Mouse (Mus musculus) CD4-positive naive resting alpha-beta T cell, adult 57 days (primary cell): ENCODE measurements around the gene Zfp383. TPM values are rescaled to one million over a fixed set of nuclear protein-coding genes. Genes with fewer than 3 reads are reported as not detected.

Source experiments
- total RNA-seq: library from RNA; stranded (reverse); gene quantifications from one replicate; pipeline ENCODE4 v1.2.4, GENCODE M21; 2023

Zfp383 gene
- 3.7 TPM for total RNA-seq

DNA sequence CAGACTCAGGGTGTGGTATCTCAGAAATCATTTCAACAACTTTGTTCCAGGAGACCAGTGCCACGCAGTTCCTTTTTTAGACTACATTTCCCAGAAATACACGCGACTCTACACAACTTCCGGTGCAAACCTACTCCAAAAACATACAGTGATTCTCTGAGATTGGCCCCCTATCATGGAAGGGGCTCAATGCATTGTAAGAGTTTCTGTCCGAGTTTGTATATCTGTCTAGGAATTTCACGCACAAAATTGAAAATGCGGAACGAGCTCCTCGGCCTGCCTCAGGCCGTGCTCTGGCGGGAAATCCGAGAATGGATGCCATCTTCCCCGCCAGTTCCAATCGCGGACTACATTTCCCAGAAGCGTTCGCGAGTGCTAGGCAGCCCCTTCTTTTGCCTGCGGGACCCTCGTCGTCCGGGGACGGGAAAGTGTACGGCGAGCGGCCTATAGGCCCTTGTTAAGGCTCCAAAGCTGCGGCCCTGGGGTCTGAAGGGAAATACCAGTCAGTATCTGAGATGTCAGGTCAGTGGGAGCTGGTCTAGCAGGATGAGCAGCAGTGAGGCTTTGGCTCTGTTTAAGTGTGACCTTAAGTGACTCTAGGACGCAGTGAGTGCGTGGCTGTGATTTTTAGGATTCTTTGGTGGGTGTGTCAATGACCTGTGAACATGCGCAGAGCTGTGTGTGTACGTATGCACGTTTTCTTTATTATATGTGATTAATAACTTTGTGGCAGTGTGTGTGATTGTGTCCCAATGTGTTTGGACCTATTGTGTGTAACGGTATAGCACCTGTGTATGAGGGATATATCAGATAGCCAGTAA is at the start of gene Zfp383:
Gene Zfp383, plus strand, starts transcription at position 94 of the 821 bp plus-strand sequence.

DNA sequence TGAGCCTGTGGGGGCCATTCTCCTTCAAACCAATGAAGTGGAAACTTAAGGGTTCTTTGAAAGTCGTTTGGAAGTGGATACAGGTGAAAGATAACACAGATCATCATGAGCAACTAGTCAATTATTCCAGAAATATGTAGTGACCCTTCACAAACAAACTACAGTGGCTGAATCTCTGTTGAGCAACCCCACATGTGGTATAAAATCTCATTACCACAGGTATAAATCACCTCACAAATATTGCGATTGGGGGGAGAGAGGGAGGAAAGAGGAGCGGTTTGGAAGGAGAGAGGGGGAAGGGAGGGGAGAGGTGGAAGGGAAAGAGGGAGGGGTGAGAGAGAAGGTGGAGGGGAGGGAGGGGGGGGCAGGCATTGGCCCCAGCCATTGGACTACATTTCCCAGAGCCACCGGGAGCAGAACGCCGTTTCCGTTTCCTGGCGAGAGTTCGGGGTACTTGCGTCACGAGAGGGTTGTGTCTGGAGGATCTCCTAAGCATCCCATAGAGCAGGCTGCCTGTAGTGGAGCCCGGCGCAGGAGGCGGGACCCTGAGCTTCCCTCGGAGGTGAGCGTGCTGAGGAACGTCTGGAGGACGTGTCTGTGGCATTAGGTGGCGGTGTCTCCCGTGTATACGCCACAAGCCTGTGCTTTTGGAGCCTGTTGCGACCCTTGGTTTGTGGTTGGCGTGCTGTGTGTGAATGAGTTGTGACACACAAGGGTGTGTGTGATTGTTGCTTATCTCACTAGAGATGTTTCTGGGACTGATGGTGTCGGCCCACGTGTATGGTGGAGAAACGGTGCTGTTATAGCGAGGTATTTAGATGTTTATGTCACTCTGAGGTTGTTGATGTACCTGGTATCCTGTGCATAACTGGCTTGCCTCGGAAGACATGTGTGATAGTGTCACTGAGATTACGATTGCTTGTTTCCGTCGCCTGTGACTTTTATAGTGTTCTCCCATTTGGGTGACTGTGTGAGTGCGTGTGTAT is 48.2 kb upstream of the Zfp383 start, which contains the start of gene Zfp420:
Gene Zfp420, plus strand, starts transcription at position 448 of the 986 bp plus-strand sequence.

DNA sequence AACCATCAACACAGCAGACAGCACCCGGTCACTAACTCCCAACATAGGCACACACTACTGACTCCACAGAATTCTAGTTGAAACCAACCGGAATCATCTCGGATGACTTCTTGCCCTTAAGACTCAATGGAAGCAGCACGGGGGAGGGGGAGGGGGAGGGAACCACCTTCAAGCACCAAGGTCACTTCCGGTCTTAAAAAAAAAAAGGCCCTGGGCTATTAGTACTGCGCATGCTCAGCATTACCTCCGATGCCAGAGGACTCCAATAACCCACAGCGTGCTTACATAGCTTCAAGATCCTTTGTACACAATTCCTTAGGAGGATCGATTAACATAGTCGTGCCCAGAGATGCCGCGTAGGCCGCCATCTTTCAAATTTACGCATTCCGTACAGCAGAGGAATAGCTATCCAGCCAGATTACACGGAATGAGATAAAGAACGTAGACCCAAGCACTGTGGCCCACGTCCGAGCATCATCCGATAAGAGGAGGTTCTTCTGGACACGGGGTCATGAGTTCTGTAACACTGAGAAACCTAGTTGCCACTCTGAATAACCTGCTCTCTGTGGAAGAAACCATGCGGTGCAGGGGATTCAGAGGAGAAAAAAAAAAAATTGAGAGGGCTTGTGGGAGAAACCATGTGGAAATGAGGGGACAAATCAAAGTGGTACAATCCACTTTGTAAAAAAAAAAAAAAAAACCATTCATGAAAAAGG is 1.9 kb upstream of the Zfp383 start, which contains the start of gene Zfp27:
Gene Zfp27, minus strand, starts transcription at position 607 of the 716 bp plus-strand sequence.

DNA sequence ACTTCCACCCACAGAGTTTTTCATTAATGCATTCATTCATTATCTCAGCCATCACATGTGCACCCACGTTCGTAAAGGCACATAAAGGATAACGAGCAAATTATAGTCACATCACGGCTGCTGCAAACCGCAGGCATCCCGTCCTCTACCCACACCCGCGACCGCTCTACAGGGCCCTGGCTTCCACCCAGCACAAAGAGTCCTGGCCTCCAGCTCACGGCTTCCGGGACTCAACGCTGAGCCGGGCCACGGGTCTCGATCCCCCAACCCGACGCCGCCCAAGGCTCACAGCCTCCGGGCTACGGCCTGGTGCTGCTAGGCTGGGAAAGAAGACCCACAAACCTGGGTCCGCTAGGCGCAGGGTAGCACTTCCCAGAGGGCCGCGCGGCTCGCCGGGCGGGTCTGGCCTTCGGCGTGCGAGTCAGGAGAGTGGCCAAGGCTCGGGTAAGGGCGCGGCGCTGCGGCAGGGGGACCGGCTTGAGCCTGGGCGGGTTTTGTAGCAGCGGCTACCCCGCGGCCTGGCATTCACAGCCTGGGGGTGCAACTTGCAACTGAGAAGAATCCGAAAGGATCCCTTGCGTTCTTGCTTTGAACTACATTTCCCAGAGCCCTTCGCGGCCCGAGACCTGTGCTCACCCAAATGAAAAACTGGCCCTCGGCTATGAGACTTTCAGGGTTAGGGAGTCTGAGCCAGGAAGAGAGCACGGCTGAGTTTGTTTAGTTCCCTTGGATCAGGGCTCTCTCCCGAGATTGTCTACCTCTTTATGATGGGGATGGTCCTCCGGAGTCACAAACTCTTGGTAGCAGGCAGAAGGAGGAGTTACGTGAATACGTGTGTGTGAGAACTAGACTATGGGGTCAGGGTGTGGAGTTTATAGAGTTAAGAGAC is 45.7 kb downstream of the Zfp383 start, which contains the start of gene Zfp74:
Gene Zfp74, minus strand, starts transcription at position 577 of the 889 bp plus-strand sequence.

Other genes with a start within 250 kb of the Zfp383 start
- not detected for gene Catsperg2, start 181.2 kb upstream of the Zfp383 start, total RNA-seq
- 19.2 TPM for gene Zfp84, start 139.7 kb upstream of the Zfp383 start, total RNA-seq
- 0.74 TPM for gene Zfp30, start 124.2 kb upstream of the Zfp383 start, total RNA-seq
- gene Zfp790, start 92.1 kb upstream of the Zfp383 start, total RNA-seq, result 13.6 TPM
- gene Zfp940, start 54.6 kb upstream of the Zfp383 start, total RNA-seq, result 3.4 TPM
- 18.9 TPM for gene Zfp420, start 48.2 kb upstream of the Zfp383 start, total RNA-seq
- 8.3 TPM for gene Zfp27, start 1.7 kb upstream of the Zfp383 start, total RNA-seq
- 10.7 TPM for gene Zfp74, start 45.9 kb downstream of the Zfp383 start, total RNA-seq
- gene Zfp568, start 75.7 kb downstream of the Zfp383 start, total RNA-seq, result 21.7 TPM
- gene Zfp14, start 143.2 kb downstream of the Zfp383 start, total RNA-seq, result 7.3 TPM
- gene Zfp82, start 164.7 kb downstream of the Zfp383 start, total RNA-seq, result 3.9 TPM
- 3.0 TPM for gene Gm26920, start 182.2 kb downstream of the Zfp383 start, total RNA-seq
- 7.2 TPM for gene Zfp566, start 182.3 kb downstream of the Zfp383 start, total RNA-seq
- gene Zfp260, start 186.6 kb downstream of the Zfp383 start, total RNA-seq, result 38.4 TPM
- gene Zfp382, start 213.7 kb downstream of the Zfp383 start, total RNA-seq, result 10.4 TPM